Mouse (Mus musculus) forebrain, postnatal 0 days (tissue): Measurements from ENCODE around the gene Kank1. TPM values are rescaled to one million over a fixed set of nuclear protein-coding genes. Genes with fewer than 3 reads are reported as not detected.
A peak's percentile ranks its signal among the peaks of the same experiment; 100 is the strongest.

Experiments
- ATAC-seq: fragments of 200-750 bp; cut with Nextera tagmentation; 2 replicates; pipeline ENCODE4 v1.8.0; 2017; ENCODE audit warnings: mild to moderate bottlenecking, moderate library complexity
- DNase-seq: peaks from one replicate; pipeline ENCODE4 v3.0.0-alpha.2; 2015
- H3K27ac ChIP-seq: fragments of 300-500 bp; sonication (generic); 2 replicates; pipeline ENCODE4 v1.5.1; 2014; ENCODE audit warnings: low read depth, mild to moderate bottlenecking, antibody characterized with exemption, low read length, moderate library complexity, mixed read lengths
- H3K27me3 ChIP-seq: fragments of 300-500 bp; sonication (generic); 2 replicates; pipeline ENCODE4 v1.6.1; 2014; ENCODE audit warnings: mild to moderate bottlenecking, low read length, mixed read lengths; ENCODE audit not compliant: insufficient read depth
- H3K36me3 ChIP-seq: fragments of 300-500 bp; sonication (generic); 2 replicates; pipeline ENCODE4 v1.6.1; 2014; ENCODE audit warnings: mild to moderate bottlenecking, moderate library complexity; ENCODE audit not compliant: insufficient read depth
- H3K4me1 ChIP-seq: fragments of 300-500 bp; sonication (generic); 2 replicates; pipeline ENCODE4 v1.6.1; 2014; ENCODE audit warnings: antibody characterized with exemption; ENCODE audit not compliant: insufficient read depth
- H3K4me2 ChIP-seq: fragments of 300-500 bp; sonication (generic); 2 replicates; pipeline ENCODE4 v1.6.1; 2014; ENCODE audit warnings: low read depth, mild to moderate bottlenecking, moderate library complexity
- H3K4me3 ChIP-seq: fragments of 300-500 bp; sonication (generic); 2 replicates; pipeline ENCODE4 v1.5.1; 2014; ENCODE audit warnings: low read depth, low read length, mixed read lengths
- H3K9ac ChIP-seq: fragments of 300-500 bp; sonication (generic); 2 replicates; pipeline ENCODE4 v1.6.1; 2014; ENCODE audit warnings: mild to moderate bottlenecking
- H3K9me3 ChIP-seq: fragments of 300-500 bp; sonication (generic); 2 replicates; pipeline ENCODE4 v1.6.1; 2016; ENCODE audit warnings: low read length
- CTCF ChIP-seq: sonication (generic); IDR thresholded peaks from 2 replicates; pipeline ENCODE4 v1.5.1; 2016; ENCODE audit warnings: antibody characterized with exemption, control low read depth, low read depth
- WGBS: fragments of 180-500 bp; shearing (Covaris S2); extraction: QIAGEN DNeasy Blood & Tissue Kit; methylation state at CpG from one replicate; pipeline ENCODE4 v1.1.7; 2014; 5-methylcytosine and 5-hydroxymethylcytosine counted together
- polyA plus RNA-seq: library from polyadenylated mRNA; unstranded; fragments of >200 nt; fragmentation: Nextera tagmentation; extraction: Ambion mirVana; gene quantifications from 2 replicates; pipeline ENCODE4 v1.2.1, GENCODE M21; 2015
- total RNA-seq: library from RNA; depleted of rRNA; stranded (reverse); fragments of >200 nt; gene quantifications from 2 replicates; pipeline ENCODE4 v1.2.3, GENCODE M21; 2014

Kank1 gene
- total and polyA plus RNA-seq, 2 experiments from 2014 or later = 3.9 to 10.8 TPM

DNA sequence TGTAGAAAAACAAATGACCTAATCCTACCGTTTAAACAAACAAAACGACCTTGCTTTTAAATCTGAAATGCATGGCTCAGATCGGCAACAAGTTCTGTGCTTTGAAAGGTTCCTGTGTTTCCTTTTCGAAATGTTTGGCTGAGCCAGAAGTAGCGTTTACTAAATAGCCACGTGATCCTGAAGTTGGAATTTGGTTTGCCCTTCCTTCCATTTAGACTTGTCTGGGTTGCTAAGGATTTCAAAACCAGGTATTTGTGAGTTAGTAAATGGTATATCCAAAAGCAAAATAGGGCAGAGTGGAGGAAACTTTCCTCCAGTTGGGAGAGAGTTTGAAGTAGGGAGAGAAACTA, 171.1 kb downstream of the Kank1 start:
- Histone ChIP-seq H3K4me3 (no peak overlapping the region), H3K9ac (no peak overlapping the region), H3K4me2 (no peak overlapping the region), H3K4me1 (peaks cover 3% of the 10 kb centered on the region; the same call in 1 of the 2 replicates), H3K27me3 (no peaks in the 10 kb centered on the region; the same call in 1 of the 2 replicates), H3K36me3 (no peaks in the 10 kb centered on the region), H3K9me3 (no peaks in the 10 kb centered on the region), H3K27ac (no peak overlapping the region)
- no peak for DNase-seq
- ATAC-seq = no peak
- TF ChIP-seq CTCF = no peak
- 25% methylated on average over 6 of the region's 6 CpGs for WGBS

DNA sequence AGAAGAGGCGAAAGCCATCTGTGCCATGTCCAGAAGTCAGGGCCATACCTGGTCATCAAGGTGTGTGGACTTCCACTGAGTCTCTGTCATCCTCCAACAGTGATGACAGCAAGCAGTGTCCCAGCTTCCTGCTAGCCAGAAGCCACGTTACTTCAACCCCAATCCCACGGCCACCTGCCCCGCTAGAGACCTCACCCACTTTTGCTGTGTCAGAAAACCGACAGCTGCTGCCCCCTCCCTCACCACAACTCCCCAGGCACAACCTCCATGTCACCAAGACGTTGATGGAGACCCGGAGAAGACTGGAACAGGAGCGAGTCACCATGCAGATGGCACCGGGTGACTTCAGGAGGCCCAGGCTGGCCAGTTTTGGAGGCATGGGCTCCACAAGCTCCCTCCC, 172.5 kb downstream of the Kank1 start:
- H3K27me3 ChIP-seq = no peaks in the 10 kb centered on the region; the same call in 1 of the 2 replicates
- no peak overlapping the region for H3K27ac ChIP-seq
- no peak overlapping the region for H3K4me3 ChIP-seq
- TF ChIP-seq CTCF = no peak
- H3K9ac ChIP-seq = no peak overlapping the region
- WGBS = 99% methylated on average over 9 of the region's 9 CpGs
- H3K4me1 ChIP-seq = peaks cover 3% of the 10 kb centered on the region; the same call in 1 of the 2 replicates
- H3K4me2 ChIP-seq = no peak overlapping the region
- ATAC-seq (no peak), DNase-seq (no peak)
- H3K9me3 ChIP-seq = no peaks in the 10 kb centered on the region
- H3K36me3 ChIP-seq = no peaks in the 10 kb centered on the region

DNA sequence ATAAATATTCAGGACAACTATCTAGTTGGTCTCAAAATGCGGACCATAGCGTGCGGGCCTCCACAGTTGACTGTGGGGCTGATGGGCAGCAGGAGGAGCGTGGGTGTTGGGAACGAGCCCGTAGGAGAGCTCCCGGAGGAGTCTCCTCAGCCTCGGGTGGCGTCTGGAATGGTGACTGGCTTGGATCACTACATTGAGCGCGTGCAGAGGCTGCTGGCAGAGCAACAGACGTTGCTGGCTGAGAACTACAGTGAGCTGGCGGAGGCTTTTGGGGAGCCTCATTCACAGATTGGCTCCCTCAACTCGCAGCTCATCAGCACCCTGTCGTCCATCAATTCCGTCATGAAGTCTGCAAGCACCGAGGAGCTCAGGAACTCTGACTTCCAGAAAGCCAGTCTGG, 174.6 kb downstream of the Kank1 start:
- Histone ChIP-seq H3K27me3 (no peaks in the 10 kb centered on the region; the same call in 1 of the 2 replicates), H3K4me3 (no peak overlapping the region), H3K9ac (no peak overlapping the region), H3K4me1 (peaks cover 2% of the 10 kb centered on the region; the same call in 1 of the 2 replicates), H3K4me2 (no peak overlapping the region), H3K36me3 (no peaks in the 10 kb centered on the region), H3K27ac (no peak overlapping the region), H3K9me3 (no peaks in the 10 kb centered on the region)
- TF ChIP-seq CTCF = no peak
- ATAC-seq = peak; percentile 65
- DNase-seq = peak; percentile 65
- 66% methylated on average over 17 of the region's 17 CpGs for WGBS

DNA sequence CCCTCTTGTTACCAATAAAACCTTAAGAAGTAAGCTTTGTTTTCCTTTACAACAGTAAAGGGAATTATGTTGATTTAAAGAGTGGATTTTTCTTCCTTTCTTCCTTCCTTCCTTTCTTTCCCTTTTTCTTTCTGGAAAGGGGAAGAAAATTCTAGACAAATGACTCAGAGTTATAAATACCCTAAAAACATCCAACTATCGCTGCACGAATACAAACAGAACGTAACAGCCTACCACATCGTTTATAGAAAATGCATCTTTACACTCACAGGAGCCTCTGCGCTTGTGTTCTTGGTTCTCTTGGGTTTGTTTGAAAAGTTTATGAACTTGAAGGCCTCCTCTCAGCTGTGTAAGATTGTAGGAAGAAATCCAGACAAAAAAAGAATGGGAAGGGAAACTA, 178.7 kb downstream of the Kank1 start:
- ATAC-seq = no peak
- H3K4me3 ChIP-seq = no peak overlapping the region

GRCm38 (mm10) chr19:25417671-25418070, 180.9 kb downstream of the Kank1 start:
- 43% methylated on average over 3 of the region's 3 CpGs for WGBS
- no peak for DNase-seq

More for the DNA sequence above, 178.7 kb downstream of the Kank1 start:
- Histone ChIP-seq H3K36me3 (no peaks in the 10 kb centered on the region), H3K27me3 (no peaks in the 10 kb centered on the region), H3K4me1 (no peaks in the 10 kb centered on the region), H3K9me3 (no peaks in the 10 kb centered on the region), H3K9ac (no peak overlapping the region), H3K27ac (no peak overlapping the region), H3K4me2 (no peak overlapping the region)
- no peak for TF ChIP-seq CTCF
- DNase-seq = no peak
- 74% methylated on average over 5 of the region's 5 CpGs for WGBS

DNA sequence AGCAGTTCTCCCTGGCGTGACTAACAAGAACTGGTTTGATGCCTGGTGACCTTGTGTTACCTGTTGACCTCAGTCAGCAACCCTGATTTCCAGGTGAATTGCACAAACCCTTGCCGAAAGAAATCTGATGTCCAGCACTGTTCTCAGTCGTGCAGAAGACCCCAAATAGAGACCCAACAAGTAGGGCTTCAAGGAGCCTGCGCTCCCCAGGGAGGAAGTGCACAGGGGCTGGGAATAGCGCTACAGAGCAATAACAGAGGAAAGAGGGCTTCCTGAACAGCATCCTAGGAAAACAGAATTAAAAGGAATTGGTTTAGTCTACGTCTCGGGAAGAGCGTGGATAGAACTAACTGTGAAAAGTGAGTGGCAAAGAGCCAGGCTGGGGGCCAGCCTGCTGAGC, 183.2 kb downstream of the Kank1 start:
- no peak for DNase-seq
- Histone ChIP-seq H3K4me2 (no peak overlapping the region), H3K27ac (no peak overlapping the region), H3K9ac (no peak overlapping the region), H3K36me3 (no peaks in the 10 kb centered on the region), H3K9me3 (no peaks in the 10 kb centered on the region), H3K4me3 (no peak overlapping the region), H3K27me3 (no peaks in the 10 kb centered on the region), H3K4me1 (no peaks in the 10 kb centered on the region)
- TF ChIP-seq CTCF = no peak
- WGBS = 60% methylated on average over 8 of the region's 8 CpGs
- no peak for ATAC-seq

More at GRCm38 (mm10) chr19:25417671-25418070, 180.9 kb downstream of the Kank1 start:
- Histone ChIP-seq H3K36me3 (no peaks in the 10 kb centered on the region), H3K4me2 (no peak overlapping the region), H3K9ac (no peak overlapping the region), H3K4me3 (no peak overlapping the region), H3K27me3 (no peaks in the 10 kb centered on the region), H3K27ac (no peak overlapping the region), H3K9me3 (no peaks in the 10 kb centered on the region), H3K4me1 (no peaks in the 10 kb centered on the region)
- TF ChIP-seq CTCF = no peak
- ATAC-seq = no peak

DNA sequence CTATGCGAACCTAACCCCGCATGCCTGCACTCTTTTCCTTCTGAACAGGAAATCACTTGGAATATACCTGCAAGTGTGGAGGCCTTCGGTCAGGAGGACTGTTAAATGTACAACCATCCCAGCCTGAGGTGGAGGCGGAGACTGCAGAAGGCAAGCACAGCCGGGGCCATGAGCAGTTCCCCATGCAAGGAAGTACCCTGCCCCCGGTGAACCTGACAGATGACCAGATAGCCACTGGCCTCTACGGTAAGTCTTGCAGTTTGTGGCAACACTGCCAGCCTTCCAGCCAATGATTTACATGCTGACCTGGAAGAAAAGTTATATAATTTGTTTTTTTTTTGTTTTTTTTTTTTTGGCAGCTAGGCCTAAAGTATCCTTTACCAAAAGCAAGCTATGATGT, 185.3 kb downstream of the Kank1 start:
- no peaks in the 10 kb centered on the region for H3K9me3 ChIP-seq
- 90% methylated on average over 7 of the region's 7 CpGs for WGBS
- no peak overlapping the region for H3K4me3 ChIP-seq
- no peak for DNase-seq
- no peaks in the 10 kb centered on the region; the same call in 1 of the 2 replicates for H3K36me3 ChIP-seq
- no peaks in the 10 kb centered on the region for H3K27me3 ChIP-seq
- no peak overlapping the region for H3K27ac ChIP-seq
- no peak overlapping the region for H3K9ac ChIP-seq
- H3K4me2 ChIP-seq = no peak overlapping the region
- no peaks in the 10 kb centered on the region for H3K4me1 ChIP-seq
- no peak for ATAC-seq
- TF ChIP-seq CTCF = no peak

GRCm38 (mm10) chr19:25423371-25423770, 186.6 kb downstream of the Kank1 start:
- ATAC-seq = no peak
- Histone ChIP-seq H3K9me3 (no peaks in the 10 kb centered on the region), H3K27me3 (no peaks in the 10 kb centered on the region), H3K4me3 (no peak overlapping the region), H3K36me3 (no peaks in the 10 kb centered on the region; the same call in 1 of the 2 replicates), H3K9ac (no peak overlapping the region), H3K4me1 (no peaks in the 10 kb centered on the region), H3K4me2 (no peak overlapping the region), H3K27ac (no peak overlapping the region)
- no peak for DNase-seq
- WGBS = 93% methylated on average over 5 of the region's 5 CpGs
- no peak for TF ChIP-seq CTCF
